Mouse (Mus musculus): ENCODE data around the gene Grid2. TPM values are rescaled to one million over a fixed set of nuclear protein-coding genes. Genes with fewer than 3 reads are reported as not detected.

Grid2 gene
- polyA plus RNA-seq, 1 experiment from 2014 or later, result 6.3 TPM

- Histone ChIP-seq H3K9ac (0 out of 2 replicates have a peak overlapping the region, but pooled peaks have one; percentile 18), H3K9me3 (no peaks in the 10 kb centered on the region), H3K4me1 (no peaks in the 10 kb centered on the region; the same call in 1 of the 2 replicates), H3K27me3 (replicated peaks) (no peaks in the 10 kb centered on the region), H3K4me3 (peak overlapping the region; percentile 27), H3K36me3 (no peaks in the 10 kb centered on the region), H3K27ac (no peak overlapping the region), H3K4me2 (replicated peaks) (peak overlapping the region; percentile 62)
- 16% methylated on average over 20 of the region's 20 CpGs for WGBS
- ATAC-seq (ENCODE audit: low FRiP score, low read depth), result peak; percentile 75
Observed at GRCm38 (mm10) chr6:64649296-64650226, 1393.9 kb downstream of the Grid2 start.

- H3K27me3 ChIP-seq (replicated peaks), result no peaks in the 10 kb centered on the region
- H3K4me1 ChIP-seq, result no peaks in the 10 kb centered on the region; the same call in 1 of the 2 replicates
- ATAC-seq (ENCODE audit: low FRiP score, low read depth), result no peak
- H3K4me2 ChIP-seq (replicated peaks), result no peak overlapping the region
- H3K9me3 ChIP-seq, result no peaks in the 10 kb centered on the region
- H3K27ac ChIP-seq, result no peak overlapping the region
- 19% methylated on average over 7 of the region's 7 CpGs for WGBS
- H3K9ac ChIP-seq, result no peak overlapping the region
- H3K36me3 ChIP-seq, result no peaks in the 10 kb centered on the region
- no peak overlapping the region for H3K4me3 ChIP-seq
Observed at GRCm38 (mm10) chr6:64650765-64651164, 1395.1 kb downstream of the Grid2 start.

- Histone ChIP-seq H3K9ac (no peak overlapping the region), H3K27ac (no peak overlapping the region), H3K27me3 (replicated peaks) (no peaks in the 10 kb centered on the region), H3K4me2 (replicated peaks) (no peak overlapping the region), H3K4me3 (no peak overlapping the region), H3K4me1 (no peaks in the 10 kb centered on the region), H3K9me3 (no peaks in the 10 kb centered on the region), H3K36me3 (no peaks in the 10 kb centered on the region)
- no peak for ATAC-seq (ENCODE audit: low FRiP score, low read depth)
- 81% methylated on average over 3 of the region's 3 CpGs for WGBS
Observed at GRCm38 (mm10) chr6:64671010-64671409, 1415.3 kb downstream of the Grid2 start.

- Histone ChIP-seq H3K4me2 (replicated peaks) (no peak overlapping the region), H3K9me3 (no peaks in the 10 kb centered on the region), H3K4me1 (no peaks in the 10 kb centered on the region), H3K9ac (no peak overlapping the region), H3K4me3 (no peak overlapping the region), H3K36me3 (no peaks in the 10 kb centered on the region), H3K27ac (no peak overlapping the region), H3K27me3 (replicated peaks) (0 out of 2 replicates have a peak, but pooled peaks cover 5% of the 10 kb centered on the region)
- 43% methylated on average over 1 of the region's 1 CpGs for WGBS
- no peak for ATAC-seq (ENCODE audit: low FRiP score, low read depth)
Observed at GRCm38 (mm10) chr6:64678815-64679214, 1423.1 kb downstream of the Grid2 start.

GRCm38 (mm10) chr6:64683974-64684373, 1428.3 kb downstream of the Grid2 start:
- H3K4me3 ChIP-seq, result no peak overlapping the region
- peak; percentile 58; the same call in 1 of the 2 replicates for ATAC-seq (ENCODE audit: low FRiP score, low read depth)
- H3K36me3 ChIP-seq, result no peaks in the 10 kb centered on the region
- H3K27me3 ChIP-seq (replicated peaks), result peaks cover 29% of the 10 kb centered on the region
- H3K4me1 ChIP-seq, result peaks cover 10% of the 10 kb centered on the region
- H3K4me2 ChIP-seq (replicated peaks), result no peak overlapping the region
- no peaks in the 10 kb centered on the region for H3K9me3 ChIP-seq
- WGBS, result 31% methylated on average over 9 of the region's 9 CpGs
- H3K9ac ChIP-seq, result no peak overlapping the region
- no peak overlapping the region for H3K27ac ChIP-seq

GRCm38 (mm10) chr6:64684973-64685372, 1429.3 kb downstream of the Grid2 start:
- Histone ChIP-seq H3K4me2 (replicated peaks) (peak overlapping the region; percentile 38), H3K9me3 (no peaks in the 10 kb centered on the region), H3K27ac (no peak overlapping the region), H3K4me1 (peaks cover 10% of the 10 kb centered on the region), H3K9ac (no peak overlapping the region), H3K4me3 (no peak overlapping the region), H3K27me3 (replicated peaks) (peaks cover 30% of the 10 kb centered on the region), H3K36me3 (no peaks in the 10 kb centered on the region)
- peak; percentile 33; the same call in 1 of the 2 replicates for ATAC-seq (ENCODE audit: low FRiP score, low read depth)
- 8% methylated on average over 4 of the region's 5 CpGs for WGBS

GRCm38 (mm10) chr6:64688181-64688944, 1432.7 kb downstream of the Grid2 start:
- 0 out of 2 replicates have a peak, but pooled peaks have one; percentile 26 for ATAC-seq (ENCODE audit: low FRiP score, low read depth)
- no peak overlapping the region for H3K9ac ChIP-seq
- WGBS, result 3% methylated on average over 19 of the region's 19 CpGs
- no peaks in the 10 kb centered on the region for H3K36me3 ChIP-seq
- no peak overlapping the region for H3K27ac ChIP-seq
- H3K27me3 ChIP-seq (replicated peaks), result peaks cover 37% of the 10 kb centered on the region
- H3K4me2 ChIP-seq (replicated peaks), result peak overlapping the region; percentile 50
- no peaks in the 10 kb centered on the region for H3K9me3 ChIP-seq
- H3K4me1 ChIP-seq, result peaks cover 10% of the 10 kb centered on the region
- no peak overlapping the region; the same call in 1 of the 2 replicates for H3K4me3 ChIP-seq

- no peaks in the 10 kb centered on the region; the same call in 1 of the 2 replicates for H3K4me1 ChIP-seq
- peaks cover 13% of the 10 kb centered on the region for H3K27me3 ChIP-seq (replicated peaks)
- no peak for ATAC-seq (ENCODE audit: low FRiP score, low read depth)
- H3K4me3 ChIP-seq, result no peak overlapping the region
- H3K27ac ChIP-seq, result no peak overlapping the region
- H3K9me3 ChIP-seq, result no peaks in the 10 kb centered on the region
- H3K36me3 ChIP-seq, result no peaks in the 10 kb centered on the region
- no peak overlapping the region for H3K9ac ChIP-seq
- H3K4me2 ChIP-seq (replicated peaks), result no peak overlapping the region
- WGBS, result 37% methylated on average over 7 of the region's 7 CpGs
Observed at GRCm38 (mm10) chr6:64694688-64695087, 1439.0 kb downstream of the Grid2 start.

- Histone ChIP-seq H3K27me3 (replicated peaks) (no peaks in the 10 kb centered on the region), H3K9ac (no peak overlapping the region), H3K9me3 (no peaks in the 10 kb centered on the region), H3K27ac (no peak overlapping the region), H3K4me1 (no peaks in the 10 kb centered on the region), H3K36me3 (no peaks in the 10 kb centered on the region), H3K4me3 (no peak overlapping the region), H3K4me2 (replicated peaks) (no peak overlapping the region)
- ATAC-seq (ENCODE audit: low FRiP score, low read depth), result no peak
- 86% methylated on average over 2 of the region's 2 CpGs for WGBS
Observed at GRCm38 (mm10) chr6:64703659-64704058, 1448.0 kb downstream of the Grid2 start.

- peak overlapping the region; percentile 20 for H3K4me3 ChIP-seq
- peaks cover 57% of the 10 kb centered on the region for H3K27me3 ChIP-seq (replicated peaks)
- H3K27ac ChIP-seq, result no peak overlapping the region
- H3K4me2 ChIP-seq (replicated peaks), result peak overlapping the region; percentile 77
- ATAC-seq (ENCODE audit: low FRiP score, low read depth), result no peak
- 0 out of 2 replicates have a peak overlapping the region, but pooled peaks have one; percentile 26 for H3K9ac ChIP-seq
- H3K36me3 ChIP-seq, result no peaks in the 10 kb centered on the region
- H3K9me3 ChIP-seq, result no peaks in the 10 kb centered on the region
- WGBS, result under 1% methylated on average over 29 of the region's 29 CpGs
- peaks cover 28% of the 10 kb centered on the region for H3K4me1 ChIP-seq
Observed at GRCm38 (mm10) chr6:64727751-64728403, 1472.2 kb downstream of the Grid2 start.

GRCm38 (mm10) chr6:64728499-64729198, 1473.0 kb downstream of the Grid2 start, which contains the start of gene Atoh1:
Gene Atoh1, plus strand, starts transcription at chr6:64729125.
- Histone ChIP-seq H3K9me3 (no peaks in the 10 kb centered on the region), H3K9ac (peak within 1 kb of the TSS; percentile 26; the same call in 1 of the 2 replicates), H3K4me3 (peak within 1 kb of the TSS; percentile 39), H3K4me1 (peaks cover 28% of the 10 kb centered on the region), H3K27ac (no peak within 1 kb of the TSS), H3K4me2 (replicated peaks) (peak within 1 kb of the TSS; percentile 77), H3K27me3 (replicated peaks) (peaks cover 63% of the 10 kb centered on the region), H3K36me3 (no peaks in the 10 kb centered on the region)
- 1% methylated on average over 34 of the region's 34 CpGs for WGBS
- peak; percentile 76 for ATAC-seq (ENCODE audit: low FRiP score, low read depth)
